Mouse (Mus musculus): Measurements from ENCODE around the gene Panx2.

- TF ChIP-seq CTCF (IDR thresholded peaks at IDR 0.05; ENCODE audit: low read depth) (no peak), EP300 (IDR thresholded peaks at IDR 0.05; ENCODE audit: low read depth) (no peak)
Observed at GRCm38 (mm10) chr15:89092181-89092580, 32.6 kb downstream of the Panx2 start.
